Mouse (Mus musculus): ENCODE measurements around the gene Gm5148. TPM values are rescaled to one million over a fixed set of nuclear protein-coding genes. Genes with fewer than 3 reads are reported as not detected.
A peak's percentile ranks its signal among the peaks of the same experiment; 100 is the strongest.

Gene Gm5148
- polyA plus RNA-seq, 1 experiment from 2014 or later: 4.8 TPM

GRCm38 (mm10) chr3:37728112-37729100 is 4.1 kb upstream of the Gm5148 start:
- 54% methylated on average over 9 of the region's 9 CpGs for WGBS
- ATAC-seq (replicated peaks; ENCODE audit: low FRiP score): no peak

GRCm38 (mm10) chr3:37727392-37727791 is 3.1 kb upstream of the Gm5148 start:
- no peak for ATAC-seq (replicated peaks; ENCODE audit: low FRiP score)
- H3K36me3 ChIP-seq (ENCODE audit: control insufficient read depth, insufficient read depth, low read length): no peaks in the 10 kb centered on the region
- H3K27ac ChIP-seq (ENCODE audit: low read depth, low read length): no peak overlapping the region
- no peaks in the 10 kb centered on the region for H3K9me3 ChIP-seq (ENCODE audit: control insufficient read depth, low read length)
- no peak for DNase-seq (ENCODE audit: low spot score)
- 66% methylated on average over 5 of the region's 5 CpGs for WGBS
- no peak overlapping the region for H3K4me2 ChIP-seq
- H3K4me1 ChIP-seq (replicated peaks; ENCODE audit: control insufficient read depth, insufficient read depth, low read length): peaks cover 30% of the 10 kb centered on the region
- H3K9ac ChIP-seq (ENCODE audit: low read depth, low read length): no peak overlapping the region
- no peak overlapping the region for H3K4me3 ChIP-seq (ENCODE audit: low read depth, low read length)
- H3K27me3 ChIP-seq (replicated peaks; ENCODE audit: control insufficient read depth, insufficient read depth, low read length): peaks cover 33% of the 10 kb centered on the region

More at GRCm38 (mm10) chr3:37728112-37729100, 4.1 kb upstream of the Gm5148 start:
- peaks cover 23% of the 10 kb centered on the region for H3K27me3 ChIP-seq (replicated peaks; ENCODE audit: control insufficient read depth, insufficient read depth, low read length)
- DNase-seq (ENCODE audit: low spot score): no peak
- no peak overlapping the region for H3K9ac ChIP-seq (ENCODE audit: low read depth, low read length)
- no peak overlapping the region for H3K4me3 ChIP-seq (ENCODE audit: low read depth, low read length)
- H3K4me1 ChIP-seq (replicated peaks; ENCODE audit: control insufficient read depth, insufficient read depth, low read length): peaks cover 30% of the 10 kb centered on the region
- no peak overlapping the region for H3K4me2 ChIP-seq
- H3K36me3 ChIP-seq (ENCODE audit: control insufficient read depth, insufficient read depth, low read length): no peaks in the 10 kb centered on the region
- no peak overlapping the region for H3K27ac ChIP-seq (ENCODE audit: low read depth, low read length)
- no peaks in the 10 kb centered on the region for H3K9me3 ChIP-seq (ENCODE audit: control insufficient read depth, low read length)

GRCm38 (mm10) chr3:37726501-37727140 is 2.3 kb upstream of the Gm5148 start:
- no peak overlapping the region for H3K27ac ChIP-seq (ENCODE audit: low read depth, low read length)
- H3K9ac ChIP-seq (ENCODE audit: low read depth, low read length): no peak overlapping the region
- peaks cover 30% of the 10 kb centered on the region for H3K4me1 ChIP-seq (replicated peaks; ENCODE audit: control insufficient read depth, insufficient read depth, low read length)
- DNase-seq (ENCODE audit: low spot score) (no peak), ATAC-seq (replicated peaks; ENCODE audit: low FRiP score) (no peak)
- no peak overlapping the region for H3K4me3 ChIP-seq (ENCODE audit: low read depth, low read length)
- H3K36me3 ChIP-seq (ENCODE audit: control insufficient read depth, insufficient read depth, low read length): no peaks in the 10 kb centered on the region
- no peak overlapping the region for H3K4me2 ChIP-seq
- H3K9me3 ChIP-seq (ENCODE audit: control insufficient read depth, low read length): no peaks in the 10 kb centered on the region
- WGBS: 75% methylated on average over 4 of the region's 4 CpGs
- peaks cover 40% of the 10 kb centered on the region for H3K27me3 ChIP-seq (replicated peaks; ENCODE audit: control insufficient read depth, insufficient read depth, low read length)

GRCm38 (mm10) chr3:37724946-37725735 is 851 bp upstream of the Gm5148 start:
- Histone ChIP-seq H3K36me3 (ENCODE audit: control insufficient read depth, insufficient read depth, low read length) (no peaks in the 10 kb centered on the region), H3K27ac (ENCODE audit: low read depth, low read length) (no peak overlapping the region), H3K27me3 (replicated peaks; ENCODE audit: control insufficient read depth, insufficient read depth, low read length) (peaks cover 40% of the 10 kb centered on the region), H3K4me1 (replicated peaks; ENCODE audit: control insufficient read depth, insufficient read depth, low read length) (peaks cover 30% of the 10 kb centered on the region), H3K9me3 (ENCODE audit: control insufficient read depth, low read length) (no peaks in the 10 kb centered on the region), H3K4me2 (no peak overlapping the region), H3K4me3 (ENCODE audit: low read depth, low read length) (no peak overlapping the region), H3K9ac (ENCODE audit: low read depth, low read length) (no peak overlapping the region)
- DNase-seq (ENCODE audit: low spot score) (no peak), ATAC-seq (replicated peaks; ENCODE audit: low FRiP score) (no peak)
- 63% methylated on average over 6 of the region's 6 CpGs for WGBS

GRCm38 (mm10) chr3:37723662-37724170 is 574 bp downstream of the Gm5148 start:
- WGBS: 1% methylated on average over 17 of the region's 17 CpGs
- H3K36me3 ChIP-seq (ENCODE audit: control insufficient read depth, insufficient read depth, low read length): no peaks in the 10 kb centered on the region
- H3K4me2 ChIP-seq: peak overlapping the region; percentile 66
- H3K9ac ChIP-seq (ENCODE audit: low read depth, low read length): no peak overlapping the region
- peaks cover 21% of the 10 kb centered on the region for H3K4me1 ChIP-seq (replicated peaks; ENCODE audit: control insufficient read depth, insufficient read depth, low read length)
- no peak for ATAC-seq (replicated peaks; ENCODE audit: low FRiP score)
- H3K9me3 ChIP-seq (ENCODE audit: control insufficient read depth, low read length): no peaks in the 10 kb centered on the region
- H3K4me3 ChIP-seq (ENCODE audit: low read depth, low read length): peak overlapping the region; percentile 42
- H3K27me3 ChIP-seq (replicated peaks; ENCODE audit: control insufficient read depth, insufficient read depth, low read length): peaks cover 40% of the 10 kb centered on the region
- H3K27ac ChIP-seq (ENCODE audit: low read depth, low read length): no peak overlapping the region
- no peak for DNase-seq (ENCODE audit: low spot score)

- DNase-seq (ENCODE audit: low spot score): no peak
Measured at GRCm38 (mm10) chr3:37723061-37723521, 1.2 kb downstream of the Gm5148 start.

GRCm38 (mm10) chr3:37722487-37723060 is 1.7 kb downstream of the Gm5148 start:
- H3K27ac ChIP-seq (ENCODE audit: low read depth, low read length): no peak overlapping the region
- no peak overlapping the region for H3K9ac ChIP-seq (ENCODE audit: low read depth, low read length)
- H3K4me3 ChIP-seq (ENCODE audit: low read depth, low read length): peak overlapping the region; percentile 42; the same call in 1 of the 2 replicates
- peak overlapping the region; percentile 66 for H3K4me2 ChIP-seq
- no peaks in the 10 kb centered on the region for H3K36me3 ChIP-seq (ENCODE audit: control insufficient read depth, insufficient read depth, low read length)
- 54% methylated on average over 12 of the region's 12 CpGs for WGBS
- H3K27me3 ChIP-seq (replicated peaks; ENCODE audit: control insufficient read depth, insufficient read depth, low read length): peaks cover 40% of the 10 kb centered on the region
- H3K9me3 ChIP-seq (ENCODE audit: control insufficient read depth, low read length): no peaks in the 10 kb centered on the region
- DNase-seq (ENCODE audit: low spot score) (no peak), ATAC-seq (replicated peaks; ENCODE audit: low FRiP score) (no peak)
- H3K4me1 ChIP-seq (replicated peaks; ENCODE audit: control insufficient read depth, insufficient read depth, low read length): peaks cover 14% of the 10 kb centered on the region

More at GRCm38 (mm10) chr3:37723061-37723521, 1.2 kb downstream of the Gm5148 start:
- Histone ChIP-seq H3K9me3 (ENCODE audit: control insufficient read depth, low read length) (no peaks in the 10 kb centered on the region), H3K9ac (ENCODE audit: low read depth, low read length) (no peak overlapping the region), H3K27me3 (replicated peaks; ENCODE audit: control insufficient read depth, insufficient read depth, low read length) (peaks cover 40% of the 10 kb centered on the region), H3K4me2 (peak overlapping the region; percentile 66), H3K4me3 (ENCODE audit: low read depth, low read length) (peak overlapping the region; percentile 42), H3K36me3 (ENCODE audit: control insufficient read depth, insufficient read depth, low read length) (no peaks in the 10 kb centered on the region), H3K4me1 (replicated peaks; ENCODE audit: control insufficient read depth, insufficient read depth, low read length) (peaks cover 15% of the 10 kb centered on the region), H3K27ac (ENCODE audit: low read depth, low read length) (no peak overlapping the region)
- WGBS: 15% methylated on average over 11 of the region's 11 CpGs
- no peak for ATAC-seq (replicated peaks; ENCODE audit: low FRiP score)

- WGBS: 80% methylated on average over 2 of the region's 2 CpGs
- Histone ChIP-seq H3K4me3 (ENCODE audit: low read depth, low read length) (no peak overlapping the region), H3K36me3 (ENCODE audit: control insufficient read depth, insufficient read depth, low read length) (no peaks in the 10 kb centered on the region), H3K4me1 (replicated peaks; ENCODE audit: control insufficient read depth, insufficient read depth, low read length) (no peaks in the 10 kb centered on the region), H3K9ac (ENCODE audit: low read depth, low read length) (no peak overlapping the region), H3K27ac (ENCODE audit: low read depth, low read length) (no peak overlapping the region), H3K27me3 (replicated peaks; ENCODE audit: control insufficient read depth, insufficient read depth, low read length) (peaks cover 3% of the 10 kb centered on the region; the same call in 1 of the 2 replicates), H3K4me2 (no peak overlapping the region), H3K9me3 (ENCODE audit: control insufficient read depth, low read length) (no peaks in the 10 kb centered on the region)
- no peak for DNase-seq (ENCODE audit: low spot score)
- no peak for ATAC-seq (replicated peaks; ENCODE audit: low FRiP score)
Measured at GRCm38 (mm10) chr3:37716992-37717391, 7.3 kb downstream of the Gm5148 start.
